Mouse (Mus musculus) spleen, adult 2 months (tissue): ENCODE results near the gene Ehd4. TPM values are rescaled to one million over a fixed set of nuclear protein-coding genes. Genes with fewer than 3 reads are reported as not detected.

Experiments
- DNase-seq, 2 experiments: peaks; one replicate each; pipeline versions ENCODE4 v3.0.0 to v3.0.0-alpha.2; 2012 to 2021; ENCODE audit warnings: low spot score in 2 of 2, low read depth in 1 of 2
- H3K27ac ChIP-seq: fragments of 200-500 bp; 2 replicates; pipeline ENCODE4 v1.5.1; 2012; ENCODE audit warnings: low read length, inconsistent platforms; ENCODE audit not compliant: insufficient read depth
- H3K27me3 ChIP-seq: fragments of 200-500 bp; 2 replicates; pipeline ENCODE4 v1.6.1; 2012; ENCODE audit warnings: mild to moderate bottlenecking, moderate library complexity, low read length, inconsistent platforms; ENCODE audit not compliant: control insufficient read depth, insufficient read depth
- H3K36me3 ChIP-seq: fragments of 200-500 bp; 2 replicates; pipeline ENCODE4 v1.6.1; 2012; ENCODE audit warnings: mild to moderate bottlenecking, low read length, inconsistent platforms; ENCODE audit not compliant: control insufficient read depth, insufficient read depth
- H3K4me1 ChIP-seq: fragments of 200-500 bp; 2 replicates; pipeline ENCODE4 v1.6.1; 2011; ENCODE audit warnings: inconsistent platforms; ENCODE audit not compliant: control insufficient read depth, insufficient read depth, insufficient read length
- H3K4me3 ChIP-seq: fragments of 200-500 bp; 2 replicates; pipeline ENCODE4 v1.5.1; 2011; ENCODE audit warnings: mild to moderate bottlenecking, inconsistent platforms; ENCODE audit not compliant: insufficient read depth, insufficient read length; ENCODE audit errors: extremely low read depth
- CTCF ChIP-seq: fragments of 200-500 bp; IDR thresholded peaks from 2 replicates; pipeline ENCODE4 v1.5.1; 2011; ENCODE audit warnings: mild to moderate bottlenecking, inconsistent platforms; ENCODE audit not compliant: insufficient read depth, insufficient read length, insufficient replicate concordance; ENCODE audit errors: extremely low read depth
- POLR2A ChIP-seq: fragments of 200-500 bp; IDR thresholded peaks from 2 replicates; pipeline ENCODE4 v1.6.1; 2011; ENCODE audit warnings: low read depth, low read length, inconsistent platforms
- WGBS: fragments of 180-500 bp; shearing (Covaris S2); methylation state at CpG from one replicate; pipeline ENCODE4 v1.1.7; 2018; 5-methylcytosine and 5-hydroxymethylcytosine counted together
- polyA plus RNA-seq: library from polyadenylated mRNA; depleted of rRNA; stranded (reverse); fragments of >200 nt; gene quantifications from 2 replicates; pipeline ENCODE4 v1.2.3, GENCODE M21; 2012

Gene Ehd4
- polyA plus RNA-seq, 1 experiment: 35.4 TPM

- no peaks in the 10 kb centered on the region for H3K4me1 ChIP-seq
- no peak overlapping the region for H3K27ac ChIP-seq
- WGBS: 93% methylated on average over 9 of the region's 9 CpGs
- H3K36me3 ChIP-seq: no peaks in the 10 kb centered on the region
- H3K4me3 ChIP-seq: no peak overlapping the region
- TF ChIP-seq POLR2A: no peak
- TF ChIP-seq CTCF: no peak
- DNase-seq: no peak
- H3K27me3 ChIP-seq: no peaks in the 10 kb centered on the region
Measured at GRCm38 (mm10) chr2:120060651-120061050, 93.8 kb downstream of the Ehd4 start.

- Histone ChIP-seq H3K36me3 (no peaks in the 10 kb centered on the region), H3K27ac (no peak overlapping the region), H3K4me3 (no peak overlapping the region), H3K27me3 (no peaks in the 10 kb centered on the region), H3K4me1 (no peaks in the 10 kb centered on the region)
- 83% methylated on average over 6 of the region's 6 CpGs for WGBS
- no peak for DNase-seq
- TF ChIP-seq POLR2A (no peak), CTCF (no peak)
Measured at GRCm38 (mm10) chr2:120060190-120060589, 94.2 kb downstream of the Ehd4 start.

GRCm38 (mm10) chr2:120059466-120059865, 94.9 kb downstream of the Ehd4 start:
- H3K4me3 ChIP-seq: no peak overlapping the region
- DNase-seq: no peak
- 89% methylated on average over 3 of the region's 3 CpGs for WGBS
- H3K36me3 ChIP-seq: no peaks in the 10 kb centered on the region
- TF ChIP-seq CTCF: no peak
- no peak for TF ChIP-seq POLR2A
- H3K27ac ChIP-seq: no peak overlapping the region
- H3K4me1 ChIP-seq: no peaks in the 10 kb centered on the region
- no peaks in the 10 kb centered on the region for H3K27me3 ChIP-seq

- H3K4me3 ChIP-seq: no peak overlapping the region
- no peak overlapping the region for H3K27ac ChIP-seq
- H3K27me3 ChIP-seq: no peaks in the 10 kb centered on the region
- TF ChIP-seq POLR2A: no peak
- TF ChIP-seq CTCF: no peak
- no peaks in the 10 kb centered on the region for H3K4me1 ChIP-seq
- no peak for DNase-seq
- 87% methylated on average over 4 of the region's 4 CpGs for WGBS
- H3K36me3 ChIP-seq: no peaks in the 10 kb centered on the region
Measured at GRCm38 (mm10) chr2:120058818-120059217, 95.6 kb downstream of the Ehd4 start.

- Histone ChIP-seq H3K27me3 (no peaks in the 10 kb centered on the region), H3K4me1 (no peaks in the 10 kb centered on the region), H3K27ac (no peak overlapping the region), H3K36me3 (no peaks in the 10 kb centered on the region), H3K4me3 (no peak overlapping the region)
- 83% methylated on average over 10 of the region's 10 CpGs for WGBS
- DNase-seq: no peak
- no peak for TF ChIP-seq POLR2A
- no peak for TF ChIP-seq CTCF
Measured at GRCm38 (mm10) chr2:120055923-120056322, 98.5 kb downstream of the Ehd4 start.

- no peak for TF ChIP-seq CTCF
- no peak for TF ChIP-seq POLR2A
- Histone ChIP-seq H3K27me3 (no peaks in the 10 kb centered on the region), H3K27ac (no peak overlapping the region), H3K4me1 (no peaks in the 10 kb centered on the region), H3K36me3 (no peaks in the 10 kb centered on the region), H3K4me3 (no peak overlapping the region)
- DNase-seq: no peak
- 90% methylated on average over 12 of the region's 12 CpGs for WGBS
Measured at GRCm38 (mm10) chr2:120054771-120055552, 99.4 kb downstream of the Ehd4 start.

GRCm38 (mm10) chr2:120051405-120051804, 103.0 kb downstream of the Ehd4 start:
- 63% methylated on average over 6 of the region's 6 CpGs for WGBS
- Histone ChIP-seq H3K27me3 (no peaks in the 10 kb centered on the region), H3K36me3 (no peaks in the 10 kb centered on the region), H3K27ac (no peak overlapping the region), H3K4me3 (no peak overlapping the region), H3K4me1 (no peaks in the 10 kb centered on the region)
- TF ChIP-seq POLR2A: no peak
- TF ChIP-seq CTCF: no peak
- DNase-seq: no peak
